Mouse (Mus musculus) gastrocnemius, postnatal 4 days (tissue): Measurements from ENCODE around the gene Fbxl2. TPM values are rescaled to one million over a fixed set of nuclear protein-coding genes. Genes with fewer than 3 reads are reported as not detected.
A peak's percentile ranks its signal among the peaks of the same experiment; 100 is the strongest.
"Not testable (repeated sequence)": the region's sequence is repeated elsewhere in the genome, so short reads cannot be mapped to it uniquely, and the experiment has no call there.

Experiments
- DNase-seq, 2 experiments: peaks; one replicate each; pipeline ENCODE4 v3.0.0; 2021 to 2022; ENCODE audit warnings: low spot score in 2 of 2, mixed read lengths in 2 of 2
- long read RNA-seq, 2 experiments: library from polyadenylated mRNA; stranded (forward); transcript quantifications; one replicate each; pipeline ENCODE4 v2.0.0; 2021
- total RNA-seq, 2 experiments: library from RNA; stranded (reverse); gene quantifications; 2 replicates each; pipeline ENCODE4 v1.2.3; 2021

Gene Fbxl2
- 1 to 10 TPM; 3.9 to 4.0 TPM for total RNA-seq
- long read RNA-seq, experiment 1, partial matches to known transcripts, result 1 of 7 reads
- long read RNA-seq, experiment 1, other reads (novel, unspliced or antisense), result 4 of 7 reads
- long read RNA-seq, experiment 2, partial matches to known transcripts, result 0 of 11 reads
- long read RNA-seq, experiment 2, other reads (novel, unspliced or antisense), result 9 of 11 reads

GRCm38 (mm10) chr9:114046028-114046427 is at the start of gene Fbxl2:
Gene Fbxl2 (minus strand): TSS chr9:114046191.
- peak in 1 of 2 experiments; percentile 67 for DNase-seq

GRCm38 (mm10) chr9:114094854-114095253 is 48.9 kb upstream of the Fbxl2 start:
- no peak for DNase-seq

- DNase-seq, result not testable (repeated sequence)
Observed at GRCm38 (mm10) chr9:114092188-114092587, 46.2 kb upstream of the Fbxl2 start.

- not testable (repeated sequence) for DNase-seq
Observed at GRCm38 (mm10) chr9:114088885-114089284, 42.9 kb upstream of the Fbxl2 start.

- DNase-seq, result no peak
Observed at GRCm38 (mm10) chr9:114087106-114087815, 41.3 kb upstream of the Fbxl2 start.

- no peak for DNase-seq
Observed at GRCm38 (mm10) chr9:114086422-114086821, 40.4 kb upstream of the Fbxl2 start.

- DNase-seq, result no peak
Observed at GRCm38 (mm10) chr9:114073681-114074080, 27.7 kb upstream of the Fbxl2 start.

GRCm38 (mm10) chr9:114069372-114069771 is 23.4 kb upstream of the Fbxl2 start:
- DNase-seq, result no peak

- DNase-seq, result no peak
Observed at GRCm38 (mm10) chr9:114068494-114069053, 22.6 kb upstream of the Fbxl2 start.

- DNase-seq, result peak in 1 of 2 experiments; percentile 20
Observed at GRCm38 (mm10) chr9:114057090-114057796, 11.3 kb upstream of the Fbxl2 start, which contains the start of gene Susd5. Gene Susd5 (plus strand): TSS chr9:114057140.

- no peak for DNase-seq
Observed at GRCm38 (mm10) chr9:114052866-114053265, 6.9 kb upstream of the Fbxl2 start.

GRCm38 (mm10) chr9:114052031-114052430 is 6.0 kb upstream of the Fbxl2 start:
- DNase-seq, result no peak

- no peak for DNase-seq
Observed at GRCm38 (mm10) chr9:114050778-114051177, 4.8 kb upstream of the Fbxl2 start.

GRCm38 (mm10) chr9:114050106-114050505 is 4.1 kb upstream of the Fbxl2 start:
- DNase-seq, result no peak

- no peak for DNase-seq
Observed at GRCm38 (mm10) chr9:114046676-114047075, 685 bp upstream of the Fbxl2 start.

- DNase-seq, result no peak
Observed at GRCm38 (mm10) chr9:114044446-114044845, 1.5 kb downstream of the Fbxl2 start.

- no peak for DNase-seq
Observed at GRCm38 (mm10) chr9:114042490-114042889, 3.5 kb downstream of the Fbxl2 start.

- DNase-seq, result no peak
Observed at GRCm38 (mm10) chr9:114040945-114041344, 5.0 kb downstream of the Fbxl2 start.

- peak; percentile 33 to 71 for DNase-seq
Observed at GRCm38 (mm10) chr9:114026261-114026934, 19.6 kb downstream of the Fbxl2 start.

GRCm38 (mm10) chr9:114025846-114026245 is 20.1 kb downstream of the Fbxl2 start:
- DNase-seq, result no peak

- peak in 1 of 2 experiments; percentile 14 for DNase-seq
Observed at GRCm38 (mm10) chr9:114025182-114025581, 20.8 kb downstream of the Fbxl2 start.
